Mouse (Mus musculus) left cerebral cortex, adult 11 months (tissue): ENCODE results near the gene Gm4985.
"Not testable (repeated sequence)": the region's sequence is repeated elsewhere in the genome, so short reads cannot be mapped to it uniquely, and the experiment has no call there.

Source experiments
- DNase-seq: peaks from one replicate; pipeline ENCODE4 v3.0.0; 2022; ENCODE audit warnings: low spot score

The Gm4985 gene

GRCm38 (mm10) chrX:23958834-23959233 lies at the start of gene Gm4985:
TSS of gene Gm4985 (minus strand) at chrX:23958934.
- not testable (repeated sequence) for DNase-seq

- no peak for DNase-seq
Observed at GRCm38 (mm10) chrX:23954161-23954560, 4.6 kb downstream of the Gm4985 start.
